Mouse (Mus musculus): ENCODE measurements around the gene Prss54. TPM values are rescaled to one million over a fixed set of nuclear protein-coding genes. Genes with fewer than 3 reads are reported as not detected.

The Prss54 gene
- polyA plus RNA-seq, 1 experiment from 2014 or later, result not detected

GRCm38 (mm10) chr8:95528750-95529310, 47.3 kb downstream of the Prss54 start:
- 64% methylated on average over 9 of the region's 9 CpGs for WGBS
- Histone ChIP-seq H3K27me3 (ENCODE audit: control insufficient read depth, insufficient read depth, low read length) (no peaks in the 10 kb centered on the region), H3K9me3 (ENCODE audit: control insufficient read depth, low read depth, low read length) (no peaks in the 10 kb centered on the region), H3K27ac (ENCODE audit: low read length) (no peak overlapping the region), H3K9ac (replicated peaks; ENCODE audit: low read depth, low read length) (no peak overlapping the region), H3K4me1 (ENCODE audit: control insufficient read depth, insufficient read depth, low read length) (no peaks in the 10 kb centered on the region), H3K4me3 (ENCODE audit: low read depth, low read length) (no peak overlapping the region), H3K4me2 (replicated peaks; ENCODE audit: low read depth, low read length) (no peak overlapping the region), H3K36me3 (ENCODE audit: control insufficient read depth, insufficient read depth, low read length) (no peaks in the 10 kb centered on the region)
- no peak for ATAC-seq (ENCODE audit: insufficient number of reproducible peaks, insufficient read depth, low FRiP score, low read depth)

GRCm38 (mm10) chr8:95528194-95528593, 47.9 kb downstream of the Prss54 start:
- Histone ChIP-seq H3K4me1 (ENCODE audit: control insufficient read depth, insufficient read depth, low read length) (no peaks in the 10 kb centered on the region), H3K27ac (ENCODE audit: low read length) (no peak overlapping the region), H3K27me3 (ENCODE audit: control insufficient read depth, insufficient read depth, low read length) (no peaks in the 10 kb centered on the region), H3K4me3 (ENCODE audit: low read depth, low read length) (no peak overlapping the region), H3K9me3 (ENCODE audit: control insufficient read depth, low read depth, low read length) (no peaks in the 10 kb centered on the region), H3K9ac (replicated peaks; ENCODE audit: low read depth, low read length) (no peak overlapping the region), H3K36me3 (ENCODE audit: control insufficient read depth, insufficient read depth, low read length) (no peaks in the 10 kb centered on the region), H3K4me2 (replicated peaks; ENCODE audit: low read depth, low read length) (no peak overlapping the region)
- no peak for ATAC-seq (ENCODE audit: insufficient number of reproducible peaks, insufficient read depth, low FRiP score, low read depth)
- 91% methylated on average over 10 of the region's 10 CpGs for WGBS

GRCm38 (mm10) chr8:95523991-95524390, 52.1 kb downstream of the Prss54 start:
- no peak overlapping the region for H3K4me3 ChIP-seq (ENCODE audit: low read depth, low read length)
- H3K9me3 ChIP-seq (ENCODE audit: control insufficient read depth, low read depth, low read length), result no peaks in the 10 kb centered on the region
- 92% methylated on average over 4 of the region's 4 CpGs for WGBS
- no peak overlapping the region for H3K9ac ChIP-seq (replicated peaks; ENCODE audit: low read depth, low read length)
- H3K4me1 ChIP-seq (ENCODE audit: control insufficient read depth, insufficient read depth, low read length), result no peaks in the 10 kb centered on the region
- H3K27ac ChIP-seq (ENCODE audit: low read length), result no peak overlapping the region
- no peaks in the 10 kb centered on the region for H3K27me3 ChIP-seq (ENCODE audit: control insufficient read depth, insufficient read depth, low read length)
- no peaks in the 10 kb centered on the region for H3K36me3 ChIP-seq (ENCODE audit: control insufficient read depth, insufficient read depth, low read length)
- ATAC-seq (ENCODE audit: insufficient number of reproducible peaks, insufficient read depth, low FRiP score, low read depth), result no peak
- H3K4me2 ChIP-seq (replicated peaks; ENCODE audit: low read depth, low read length), result no peak overlapping the region

- no peak for ATAC-seq (ENCODE audit: insufficient number of reproducible peaks, insufficient read depth, low FRiP score, low read depth)
- H3K4me1 ChIP-seq (ENCODE audit: control insufficient read depth, insufficient read depth, low read length), result no peaks in the 10 kb centered on the region
- H3K9me3 ChIP-seq (ENCODE audit: control insufficient read depth, low read depth, low read length), result no peaks in the 10 kb centered on the region
- no peak overlapping the region for H3K27ac ChIP-seq (ENCODE audit: low read length)
- no peaks in the 10 kb centered on the region for H3K36me3 ChIP-seq (ENCODE audit: control insufficient read depth, insufficient read depth, low read length)
- 89% methylated on average over 6 of the region's 6 CpGs for WGBS
- H3K9ac ChIP-seq (replicated peaks; ENCODE audit: low read depth, low read length), result no peak overlapping the region
- H3K27me3 ChIP-seq (ENCODE audit: control insufficient read depth, insufficient read depth, low read length), result no peaks in the 10 kb centered on the region
- H3K4me3 ChIP-seq (ENCODE audit: low read depth, low read length), result no peak overlapping the region
- H3K4me2 ChIP-seq (replicated peaks; ENCODE audit: low read depth, low read length), result no peak overlapping the region
Observed at GRCm38 (mm10) chr8:95516928-95517327, 59.2 kb downstream of the Prss54 start.

- Histone ChIP-seq H3K4me2 (replicated peaks; ENCODE audit: low read depth, low read length) (no peak overlapping the region), H3K27me3 (ENCODE audit: control insufficient read depth, insufficient read depth, low read length) (no peaks in the 10 kb centered on the region), H3K9me3 (ENCODE audit: control insufficient read depth, low read depth, low read length) (no peaks in the 10 kb centered on the region), H3K27ac (ENCODE audit: low read length) (no peak overlapping the region), H3K4me1 (ENCODE audit: control insufficient read depth, insufficient read depth, low read length) (no peaks in the 10 kb centered on the region), H3K9ac (replicated peaks; ENCODE audit: low read depth, low read length) (no peak overlapping the region), H3K36me3 (ENCODE audit: control insufficient read depth, insufficient read depth, low read length) (no peaks in the 10 kb centered on the region), H3K4me3 (ENCODE audit: low read depth, low read length) (no peak overlapping the region)
- ATAC-seq (ENCODE audit: insufficient number of reproducible peaks, insufficient read depth, low FRiP score, low read depth), result no peak
- 68% methylated on average over 4 of the region's 4 CpGs for WGBS
Observed at GRCm38 (mm10) chr8:95513219-95513618, 62.9 kb downstream of the Prss54 start.

- no peaks in the 10 kb centered on the region for H3K4me1 ChIP-seq (ENCODE audit: control insufficient read depth, insufficient read depth, low read length)
- H3K36me3 ChIP-seq (ENCODE audit: control insufficient read depth, insufficient read depth, low read length), result no peaks in the 10 kb centered on the region
- no peak overlapping the region for H3K9ac ChIP-seq (replicated peaks; ENCODE audit: low read depth, low read length)
- WGBS, result 61% methylated on average over 4 of the region's 4 CpGs
- no peak overlapping the region for H3K4me2 ChIP-seq (replicated peaks; ENCODE audit: low read depth, low read length)
- no peak overlapping the region for H3K27ac ChIP-seq (ENCODE audit: low read length)
- H3K4me3 ChIP-seq (ENCODE audit: low read depth, low read length), result no peak overlapping the region
- H3K9me3 ChIP-seq (ENCODE audit: control insufficient read depth, low read depth, low read length), result no peaks in the 10 kb centered on the region
- ATAC-seq (ENCODE audit: insufficient number of reproducible peaks, insufficient read depth, low FRiP score, low read depth), result no peak
- no peaks in the 10 kb centered on the region for H3K27me3 ChIP-seq (ENCODE audit: control insufficient read depth, insufficient read depth, low read length)
Observed at GRCm38 (mm10) chr8:95512257-95512656, 63.9 kb downstream of the Prss54 start.

Other genes starting within 250 kb of the Prss54 start
- gene Zfp319, start 244.4 kb downstream of the Prss54 start, polyA plus RNA-seq (2014; fragmentation: Nextera tagmentation; extraction: Ambion mirVana), result 7.4 and 8.3 TPM in 2 replicates
- gene Usb1, start 244.1 kb downstream of the Prss54 start, polyA plus RNA-seq (2014; fragmentation: Nextera tagmentation; extraction: Ambion mirVana), result 38.0 and 44.2 TPM in 2 replicates
- gene Mmp15, start 224.1 kb downstream of the Prss54 start, polyA plus RNA-seq (2014; fragmentation: Nextera tagmentation; extraction: Ambion mirVana), result 21.5 and 22.0 TPM in 2 replicates
- 181 and 187 TPM in 2 replicates for gene Cfap20, start 141.5 kb downstream of the Prss54 start, polyA plus RNA-seq (2014; fragmentation: Nextera tagmentation; extraction: Ambion mirVana)
- gene Csnk2a2, start 86.3 kb downstream of the Prss54 start, polyA plus RNA-seq (2014; fragmentation: Nextera tagmentation; extraction: Ambion mirVana), result 22.0 and 23.9 TPM in 2 replicates
- gene Ccdc113, start 42.3 kb downstream of the Prss54 start, polyA plus RNA-seq (2014; fragmentation: Nextera tagmentation; extraction: Ambion mirVana), result not detected in 2 replicates
- 21.4 and 25.0 TPM in 2 replicates for gene Gins3, start 57.1 kb upstream of the Prss54 start, polyA plus RNA-seq (2014; fragmentation: Nextera tagmentation; extraction: Ambion mirVana)
- gene Ndrg4, start 100.6 kb upstream of the Prss54 start, polyA plus RNA-seq (2014; fragmentation: Nextera tagmentation; extraction: Ambion mirVana), result 21.0 and 22.3 TPM in 2 replicates
- gene Setd6, start 139.5 kb upstream of the Prss54 start, polyA plus RNA-seq (2014; fragmentation: Nextera tagmentation; extraction: Ambion mirVana), result 17.4 and 18.8 TPM in 2 replicates
- 113 and 117 TPM in 2 replicates for gene Cnot1, start 231.1 kb upstream of the Prss54 start, polyA plus RNA-seq (2014; fragmentation: Nextera tagmentation; extraction: Ambion mirVana)
- 360 and 371 TPM in 2 replicates for gene Sap18b, start 249.0 kb upstream of the Prss54 start, polyA plus RNA-seq (2014; fragmentation: Nextera tagmentation; extraction: Ambion mirVana)

Measured in stomach, embryonic 14.5 days (tissue).